Mouse (Mus musculus) G1E (cell line): ENCODE data around the gene Mtg1.
"Not testable (repeated sequence)": the region's sequence is repeated elsewhere in the genome, so short reads cannot be mapped to it uniquely, and the experiment has no call there.

Experiments used
- CTCF ChIP-seq: IDR thresholded peaks from 2 replicates; pipeline ENCODE4 v1.5.1; 2012; ENCODE audit warnings: low read depth, low read length, inconsistent platforms, mixed read lengths
- GATA1 ChIP-seq: IDR thresholded peaks from 2 replicates; pipeline ENCODE4 v1.6.1; 2012; ENCODE audit warnings: borderline replicate concordance, low read length, inconsistent platforms, mixed read lengths
- GATA2 ChIP-seq: IDR thresholded peaks from 2 replicates; pipeline ENCODE4 v1.6.1; 2012; ENCODE audit warnings: low read depth, low read length, inconsistent platforms, borderline replicate concordance
- POLR2AphosphoS5 ChIP-seq: IDR thresholded peaks from 2 replicates; pipeline ENCODE4 v1.6.1; 2012; ENCODE audit warnings: low read depth, low read length, inconsistent platforms; ENCODE audit not compliant: insufficient replicate concordance
- TAL1 ChIP-seq: conservative IDR thresholded peaks from 2 replicates; pipeline ENCODE4 v1.6.1; 2012; ENCODE audit warnings: low read depth, low read length, inconsistent platforms, mixed read lengths

- not testable (repeated sequence) for TF ChIP-seq CTCF, GATA1, TAL1, POLR2AphosphoS5, GATA2
Measured at GRCm38 (mm10) chr7:140132184-140132583, 5.2 kb upstream of the Mtg1 start.
